Mouse (Mus musculus): ENCODE measurements around the gene Creld1. TPM values are rescaled to one million over a fixed set of nuclear protein-coding genes. Genes with fewer than 3 reads are reported as not detected.

Creld1 gene
- polyA plus RNA-seq, 1 experiment from 2014 or later = 78.9 TPM

DNA sequence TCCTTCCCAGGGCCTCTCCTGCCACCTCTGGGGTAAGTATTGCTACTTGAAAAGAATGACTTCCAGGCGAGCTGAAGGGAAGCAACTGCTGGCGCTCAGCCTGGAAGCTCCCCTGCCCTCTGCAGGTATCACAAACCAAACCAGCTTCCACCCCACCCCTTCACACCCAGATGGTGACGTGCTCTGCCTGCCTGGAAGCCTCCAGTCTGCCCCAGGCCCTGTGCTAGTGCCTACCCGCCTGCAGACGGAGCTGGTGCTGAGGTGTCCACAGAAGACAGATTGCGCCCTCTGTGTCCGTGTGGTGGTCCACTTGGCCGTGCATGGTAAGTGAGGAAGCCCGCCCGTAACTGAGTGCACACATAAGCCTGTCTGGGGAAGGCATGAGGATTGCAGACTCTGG is 11.0 kb upstream of the Creld1 start:
- no peak for ATAC-seq (ENCODE audit: low read depth)
- Histone ChIP-seq H3K27ac (replicated peaks) (no peak overlapping the region), H3K9me3 (no peaks in the 10 kb centered on the region), H3K4me3 (no peak overlapping the region), H3K9ac (no peak overlapping the region), H3K27me3 (peaks cover 36% of the 10 kb centered on the region), H3K4me1 (replicated peaks) (peaks cover 22% of the 10 kb centered on the region), H3K36me3 (no peaks in the 10 kb centered on the region), H3K4me2 (no peak overlapping the region)
- WGBS = 63% methylated on average over 10 of the region's 10 CpGs

GRCm38 (mm10) chr6:113473246-113473645 is 9.9 kb upstream of the Creld1 start:
- H3K27me3 ChIP-seq = peaks cover 32% of the 10 kb centered on the region
- no peaks in the 10 kb centered on the region for H3K9me3 ChIP-seq
- no peak overlapping the region for H3K4me2 ChIP-seq
- H3K9ac ChIP-seq = no peak overlapping the region
- H3K36me3 ChIP-seq = no peaks in the 10 kb centered on the region
- H3K4me1 ChIP-seq (replicated peaks) = peaks cover 22% of the 10 kb centered on the region
- H3K27ac ChIP-seq (replicated peaks) = no peak overlapping the region
- H3K4me3 ChIP-seq = no peak overlapping the region
- no peak for ATAC-seq (ENCODE audit: low read depth)
- 71% methylated on average over 2 of the region's 2 CpGs for WGBS

- no peaks in the 10 kb centered on the region for H3K9me3 ChIP-seq
- no peak overlapping the region for H3K4me2 ChIP-seq
- no peak overlapping the region for H3K27ac ChIP-seq (replicated peaks)
- peaks cover 32% of the 10 kb centered on the region for H3K27me3 ChIP-seq
- no peaks in the 10 kb centered on the region for H3K36me3 ChIP-seq
- ATAC-seq (ENCODE audit: low read depth) = no peak
- H3K4me3 ChIP-seq = no peak overlapping the region
- H3K9ac ChIP-seq = no peak overlapping the region
- H3K4me1 ChIP-seq (replicated peaks) = peaks cover 20% of the 10 kb centered on the region
- WGBS = 85% methylated on average over 6 of the region's 6 CpGs
These were observed 9.4 kb upstream of the Creld1 start for GRCm38 (mm10) chr6:113473715-113474114.

- Histone ChIP-seq H3K27me3 (peaks cover 10% of the 10 kb centered on the region; the same call in 1 of the 2 replicates), H3K4me2 (no peak overlapping the region), H3K4me3 (no peak overlapping the region), H3K4me1 (replicated peaks) (peaks cover 12% of the 10 kb centered on the region), H3K27ac (replicated peaks) (no peak overlapping the region), H3K36me3 (no peaks in the 10 kb centered on the region), H3K9ac (no peak overlapping the region), H3K9me3 (no peaks in the 10 kb centered on the region)
- no peak; the same call in 1 of the 2 replicates for ATAC-seq (ENCODE audit: low read depth)
- 24% methylated on average over 7 of the region's 7 CpGs for WGBS
These were observed 5.7 kb upstream of the Creld1 start for GRCm38 (mm10) chr6:113477353-113477752.

DNA sequence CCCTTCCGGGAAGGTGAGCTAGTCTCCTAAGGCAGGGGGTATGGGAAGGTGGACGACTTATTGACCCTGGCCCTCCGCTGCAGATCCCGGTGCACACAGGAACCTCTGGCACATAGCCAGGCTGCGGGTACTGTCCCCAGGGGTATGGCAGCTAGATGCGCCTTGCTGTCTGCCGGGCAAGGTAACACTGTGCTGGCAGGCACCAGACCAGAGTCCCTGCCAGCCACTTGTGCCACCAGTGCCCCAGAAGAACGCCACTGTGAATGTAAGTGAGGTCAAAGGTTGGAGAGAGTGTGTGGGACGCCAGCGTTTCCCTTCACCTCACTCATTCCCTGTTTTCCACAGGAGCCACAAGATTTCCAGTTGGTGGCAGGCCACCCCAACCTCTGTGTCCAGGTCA is 4.2 kb upstream of the Creld1 start:
- H3K36me3 ChIP-seq = no peaks in the 10 kb centered on the region
- no peak for ATAC-seq (ENCODE audit: low read depth)
- no peak overlapping the region for H3K4me3 ChIP-seq
- no peak overlapping the region for H3K27ac ChIP-seq (replicated peaks)
- H3K27me3 ChIP-seq = peaks cover 10% of the 10 kb centered on the region; the same call in 1 of the 2 replicates
- H3K4me2 ChIP-seq = no peak overlapping the region
- 72% methylated on average over 10 of the region's 10 CpGs for whole genome bisulfite sequencing
- H3K9me3 ChIP-seq = no peaks in the 10 kb centered on the region
- H3K9ac ChIP-seq = no peak overlapping the region
- H3K4me1 ChIP-seq (replicated peaks) = peaks cover 20% of the 10 kb centered on the region

DNA sequence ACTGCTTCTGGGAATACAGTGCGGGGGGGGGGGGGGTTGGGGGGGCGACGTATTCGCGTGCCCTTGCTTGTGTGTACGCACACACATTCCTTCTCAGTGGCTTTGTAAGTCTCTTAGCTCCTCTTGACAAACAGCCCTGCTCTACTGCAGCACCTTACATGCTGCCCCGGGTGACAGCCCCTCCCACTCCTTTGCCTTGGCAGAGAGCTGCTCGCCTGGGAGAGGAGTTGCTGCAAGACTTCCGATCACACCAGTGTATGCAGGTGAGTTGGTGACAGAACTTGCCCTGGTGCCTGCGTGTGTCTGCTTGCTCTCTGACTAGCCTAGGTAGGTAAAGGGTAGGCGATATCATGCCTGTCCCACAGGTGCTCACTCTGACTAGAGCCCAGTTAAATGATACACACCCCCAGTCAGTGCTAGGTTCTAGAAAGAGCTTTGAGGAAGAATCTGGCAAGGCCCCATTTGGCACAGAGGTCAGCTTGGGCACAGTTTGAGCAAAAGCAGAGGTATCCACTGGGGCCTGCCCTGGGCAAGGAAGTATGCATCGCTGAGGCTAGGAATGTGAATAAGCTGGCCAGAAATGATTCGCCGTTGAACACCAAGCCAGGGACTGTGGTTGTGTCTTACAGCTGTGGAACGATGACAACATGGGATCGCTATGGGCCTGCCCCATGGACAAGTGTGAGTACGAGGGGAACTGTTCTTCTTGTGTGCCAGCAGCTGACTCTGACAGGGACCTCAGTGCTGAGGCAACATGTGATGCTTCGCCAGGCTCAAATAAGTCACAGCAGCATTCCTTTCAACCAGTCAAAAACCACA is 2.3 kb upstream of the Creld1 start:
- Histone ChIP-seq H3K4me2 (no peak overlapping the region), H3K4me1 (replicated peaks) (peaks cover 37% of the 10 kb centered on the region), H3K27me3 (peaks cover 10% of the 10 kb centered on the region; the same call in 1 of the 2 replicates), H3K9ac (0 out of 2 replicates have a peak overlapping the region, but pooled peaks have one; percentile 90), H3K4me3 (no peak overlapping the region), H3K36me3 (no peaks in the 10 kb centered on the region), H3K27ac (replicated peaks) (no peak overlapping the region), H3K9me3 (no peaks in the 10 kb centered on the region)
- WGBS = 66% methylated on average over 18 of the region's 18 CpGs
- ATAC-seq (ENCODE audit: low read depth) = no peak

DNA sequence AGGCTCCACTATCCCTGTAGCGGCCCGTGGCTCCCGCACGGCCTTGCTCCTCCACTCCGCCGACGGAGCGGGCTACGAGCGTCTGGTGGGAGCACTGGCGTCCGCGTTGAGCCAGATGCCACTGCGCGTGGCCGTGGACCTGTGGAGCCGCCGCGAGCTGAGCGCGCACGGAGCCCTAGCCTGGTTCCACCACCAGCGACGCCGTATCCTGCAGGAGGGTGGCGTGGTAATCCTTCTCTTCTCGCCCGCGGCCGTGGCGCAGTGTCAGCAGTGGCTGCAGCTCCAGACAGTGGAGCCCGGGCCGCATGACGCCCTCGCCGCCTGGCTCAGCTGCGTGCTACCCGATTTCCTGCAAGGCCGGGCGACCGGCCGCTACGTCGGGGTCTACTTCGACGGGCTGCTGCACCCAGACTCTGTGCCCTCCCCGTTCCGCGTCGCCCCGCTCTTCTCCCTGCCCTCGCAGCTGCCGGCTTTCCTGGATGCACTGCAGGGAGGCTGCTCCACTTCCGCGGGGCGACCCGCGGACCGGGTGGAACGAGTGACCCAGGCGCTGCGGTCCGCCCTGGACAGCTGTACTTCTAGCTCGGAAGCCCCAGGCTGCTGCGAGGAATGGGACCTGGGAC is 509 bp upstream of the Creld1 start:
- peak; percentile 74 for ATAC-seq (ENCODE audit: low read depth)
- Histone ChIP-seq H3K4me1 (replicated peaks) (peaks cover 49% of the 10 kb centered on the region), H3K9ac (peak overlapping the region; percentile 90), H3K4me2 (peak overlapping the region; percentile 89), H3K27ac (replicated peaks) (peak overlapping the region; percentile 92), H3K27me3 (peaks cover 10% of the 10 kb centered on the region; the same call in 1 of the 2 replicates), H3K9me3 (no peaks in the 10 kb centered on the region), H3K36me3 (peaks cover 14% of the 10 kb centered on the region; the same call in 1 of the 2 replicates), H3K4me3 (peak overlapping the region; percentile 66)
- 1% methylated on average over 65 of the region's 65 CpGs for WGBS

DNA sequence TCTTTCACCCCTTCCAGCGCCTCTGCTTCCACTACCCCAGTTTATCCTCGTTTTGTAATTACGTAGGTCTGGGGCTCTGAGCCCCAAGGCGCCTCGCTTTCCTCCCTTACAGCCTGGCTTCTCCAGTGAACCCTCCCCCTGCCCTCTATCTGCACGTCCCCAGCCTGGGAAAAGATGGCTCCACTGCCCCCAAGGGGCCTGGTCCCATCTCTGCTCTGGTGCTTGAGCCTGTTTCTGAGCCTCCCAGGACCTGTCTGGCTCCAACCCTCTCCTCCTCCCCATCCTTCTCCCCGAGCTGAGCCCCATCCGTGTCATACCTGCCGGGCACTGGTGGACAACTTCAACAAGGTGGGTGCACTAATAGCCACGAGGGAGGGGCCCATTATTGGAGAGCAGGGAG is 632 bp downstream of the Creld1 start:
- peak; percentile 55 for ATAC-seq (ENCODE audit: low read depth)
- Histone ChIP-seq H3K27me3 (peaks cover 10% of the 10 kb centered on the region; the same call in 1 of the 2 replicates), H3K4me3 (peak overlapping the region; percentile 66), H3K27ac (replicated peaks) (peak overlapping the region; percentile 92), H3K9ac (peak overlapping the region; percentile 90), H3K4me1 (replicated peaks) (peaks cover 49% of the 10 kb centered on the region), H3K4me2 (peak overlapping the region; percentile 89), H3K9me3 (no peaks in the 10 kb centered on the region), H3K36me3 (peaks cover 26% of the 10 kb centered on the region)
- WGBS = 11% methylated on average over 10 of the region's 10 CpGs

GRCm38 (mm10) chr6:113487125-113487576 is 4.1 kb downstream of the Creld1 start:
- Histone ChIP-seq H3K36me3 (peaks cover 58% of the 10 kb centered on the region), H3K4me3 (no peak overlapping the region), H3K27ac (replicated peaks) (no peak overlapping the region), H3K9ac (peak overlapping the region; percentile 22; the same call in 1 of the 2 replicates), H3K9me3 (no peaks in the 10 kb centered on the region), H3K4me2 (no peak overlapping the region), H3K27me3 (no peaks in the 10 kb centered on the region), H3K4me1 (replicated peaks) (peaks cover 39% of the 10 kb centered on the region)
- no peak for ATAC-seq (ENCODE audit: low read depth)
- WGBS = 50% methylated on average over 7 of the region's 7 CpGs

- no peak for ATAC-seq (ENCODE audit: low read depth)
- Histone ChIP-seq H3K27ac (replicated peaks) (no peak overlapping the region), H3K9ac (no peak overlapping the region), H3K36me3 (peaks cover 71% of the 10 kb centered on the region), H3K27me3 (no peaks in the 10 kb centered on the region), H3K4me1 (replicated peaks) (peaks cover 27% of the 10 kb centered on the region), H3K4me2 (no peak overlapping the region), H3K9me3 (no peaks in the 10 kb centered on the region), H3K4me3 (no peak overlapping the region)
- WGBS = 91% methylated on average over 14 of the region's 14 CpGs
These were observed 6.3 kb downstream of the Creld1 start for GRCm38 (mm10) chr6:113489410-113489809.

DNA sequence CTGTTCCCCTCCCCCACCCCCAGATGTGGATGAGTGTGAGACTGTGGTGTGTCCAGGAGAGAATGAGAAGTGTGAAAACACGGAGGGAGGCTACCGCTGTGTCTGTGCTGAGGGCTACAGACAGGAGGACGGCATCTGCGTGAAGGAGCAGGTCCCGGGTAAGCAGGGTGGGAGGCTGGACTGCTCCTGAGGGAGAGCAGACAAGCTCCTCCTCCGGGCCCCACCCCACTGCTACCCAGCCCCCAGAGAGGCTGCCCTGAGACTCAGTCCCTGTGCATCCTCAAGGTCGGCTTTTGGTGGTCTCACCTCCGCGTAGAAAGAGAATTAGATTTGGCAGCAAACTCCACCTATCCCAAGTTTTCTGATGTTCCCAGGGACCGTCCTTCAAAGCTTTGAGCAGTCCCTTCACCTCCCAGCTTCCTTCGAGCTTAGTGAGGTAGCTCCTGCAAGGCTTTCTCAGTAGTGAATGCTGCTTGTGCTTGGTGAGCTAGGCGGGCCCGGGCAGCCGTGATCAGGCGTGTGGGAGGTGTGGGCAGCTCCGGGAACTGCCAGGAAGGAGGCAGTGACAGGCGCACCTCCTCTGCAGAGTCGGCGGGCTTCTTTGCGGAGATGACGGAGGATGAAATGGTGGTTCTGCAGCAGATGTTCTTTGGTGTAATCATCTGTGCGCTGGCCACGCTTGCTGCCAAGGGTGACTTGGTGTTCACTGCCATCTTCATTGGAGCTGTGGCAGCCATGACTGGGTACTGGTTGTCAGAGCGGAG is 9.2 kb downstream of the Creld1 start:
- Histone ChIP-seq H3K9me3 (no peaks in the 10 kb centered on the region), H3K9ac (no peak overlapping the region), H3K4me1 (replicated peaks) (peaks cover 19% of the 10 kb centered on the region), H3K4me2 (no peak overlapping the region), H3K27ac (replicated peaks) (no peak overlapping the region), H3K27me3 (peaks cover 12% of the 10 kb centered on the region), H3K36me3 (peaks cover 60% of the 10 kb centered on the region), H3K4me3 (no peak overlapping the region)
- ATAC-seq (ENCODE audit: low read depth) = no peak
- 79% methylated on average over 24 of the region's 24 CpGs for WGBS
